Mouse (Mus musculus) limb, embryonic 14.5 days (tissue): ENCODE data around the gene Tfdp1. TPM values are rescaled to one million over a fixed set of nuclear protein-coding genes. Genes with fewer than 3 reads are reported as not detected.

Experiments
- ATAC-seq: fragments of 200-750 bp; cut with Nextera tagmentation; 2 replicates; pipeline ENCODE4 v1.8.0; 2017; ENCODE audit warnings: low read depth, moderate number of reproducible peaks, moderate TSS enrichment; ENCODE audit not compliant: low FRiP score
- DNase-seq: peaks from one replicate; pipeline ENCODE4 v3.0.0-alpha.2; 2015; ENCODE audit warnings: low spot score
- H3K27ac ChIP-seq: fragments of 300-500 bp; sonication (generic); replicated peaks from 2 replicates; pipeline ENCODE4 v1.5.1; 2014; ENCODE audit warnings: low read depth, mild to moderate bottlenecking, low read length, moderate library complexity, mixed read lengths
- H3K27me3 ChIP-seq: fragments of 300-500 bp; sonication (generic); 2 replicates; pipeline ENCODE4 v1.6.1; 2014; ENCODE audit warnings: low read length, mixed read lengths; ENCODE audit not compliant: control insufficient read depth, insufficient read depth
- H3K36me3 ChIP-seq: fragments of 300-500 bp; sonication (generic); 2 replicates; pipeline ENCODE4 v1.6.1; 2014; ENCODE audit warnings: mild to moderate bottlenecking, low read length, moderate library complexity, mixed read lengths; ENCODE audit not compliant: control insufficient read depth, insufficient read depth
- H3K4me1 ChIP-seq: fragments of 300-500 bp; sonication (generic); 2 replicates; pipeline ENCODE4 v1.6.1; 2014; ENCODE audit warnings: antibody characterized with exemption, low read length, mixed read lengths; ENCODE audit not compliant: control insufficient read depth, insufficient read depth
- H3K4me2 ChIP-seq: fragments of 300-500 bp; sonication (generic); replicated peaks from 2 replicates; pipeline ENCODE4 v1.6.1; 2014; ENCODE audit warnings: low read depth, mild to moderate bottlenecking, low read length, moderate library complexity; ENCODE audit not compliant: severe bottlenecking
- H3K4me3 ChIP-seq: fragments of 300-500 bp; sonication (generic); replicated peaks from 2 replicates; pipeline ENCODE4 v1.5.1; 2014; ENCODE audit warnings: low read length
- H3K9ac ChIP-seq: fragments of 300-500 bp; sonication (generic); 2 replicates; pipeline ENCODE4 v1.6.1; 2014; ENCODE audit warnings: mild to moderate bottlenecking, low read depth, low read length, moderate library complexity; ENCODE audit not compliant: severe bottlenecking
- H3K9me3 ChIP-seq: fragments of 300-500 bp; sonication (generic); 2 replicates; pipeline ENCODE4 v1.6.1; 2016; ENCODE audit warnings: low read length; ENCODE audit not compliant: control insufficient read depth
- POLR2A ChIP-seq: fragments of 200-500 bp; IDR thresholded peaks from 2 replicates; pipeline ENCODE4 v1.8.0; 2012; ENCODE audit warnings: inconsistent platforms, mild to moderate bottlenecking, moderate library complexity, borderline replicate concordance; ENCODE audit not compliant: insufficient read depth, insufficient read length; ENCODE audit errors: extremely low read depth
- WGBS: fragments of 180-500 bp; shearing (Covaris S2); extraction: QIAGEN DNeasy Blood & Tissue Kit; methylation state at CpG from one replicate; pipeline ENCODE4 v1.1.7; 2014; 5-methylcytosine and 5-hydroxymethylcytosine counted together
- polyA plus RNA-seq, 2 experiments: library from polyadenylated mRNA; depleted of rRNA in 1 of 2; stranded (reverse) in 1 of 2; unstranded in 1 of 2; fragments of >200 nt; fragmentation: Nextera tagmentation in 1 of 2; extraction: Ambion mirVana in 1 of 2; gene quantifications; 2 replicates each; pipeline versions ENCODE4 v1.2.1 to v1.2.3; 2012 to 2014

Gene Tfdp1
- polyA plus RNA-seq, 2 experiments: 162 to 230 TPM

- Histone ChIP-seq H3K27me3 (no peaks in the 10 kb centered on the region), H3K36me3 (peaks cover 85% of the 10 kb centered on the region), H3K4me1 (no peaks in the 10 kb centered on the region), H3K4me2 (no peak overlapping the region), H3K9ac (no peak overlapping the region), H3K4me3 (no peak overlapping the region), H3K27ac (no peak overlapping the region), H3K9me3 (no peaks in the 10 kb centered on the region)
- DNase-seq (no peak), ATAC-seq (no peak)
- no peak for TF ChIP-seq POLR2A
- 86% methylated on average over 8 of the region's 8 CpGs for WGBS
These were observed 14.1 kb downstream of the Tfdp1 start for GRCm38 (mm10) chr8:13352601-13353000.

GRCm38 (mm10) chr8:13353155-13353833 is 14.7 kb downstream of the Tfdp1 start:
- Histone ChIP-seq H3K36me3 (peaks cover 85% of the 10 kb centered on the region), H3K27ac (no peak overlapping the region), H3K4me2 (no peak overlapping the region), H3K27me3 (no peaks in the 10 kb centered on the region), H3K4me3 (no peak overlapping the region), H3K4me1 (no peaks in the 10 kb centered on the region), H3K9ac (no peak overlapping the region), H3K9me3 (no peaks in the 10 kb centered on the region)
- WGBS: 76% methylated on average over 9 of the region's 9 CpGs
- ATAC-seq (no peak), DNase-seq (no peak)
- no peak for TF ChIP-seq POLR2A

- no peak overlapping the region for H3K9ac ChIP-seq
- no peaks in the 10 kb centered on the region for H3K4me1 ChIP-seq
- no peak overlapping the region for H3K27ac ChIP-seq
- no peak for ATAC-seq
- no peak overlapping the region for H3K4me3 ChIP-seq
- WGBS: 81% methylated on average over 4 of the region's 4 CpGs
- no peaks in the 10 kb centered on the region for H3K9me3 ChIP-seq
- peaks cover 85% of the 10 kb centered on the region for H3K36me3 ChIP-seq
- no peak overlapping the region for H3K4me2 ChIP-seq
- H3K27me3 ChIP-seq: no peaks in the 10 kb centered on the region
- TF ChIP-seq POLR2A: no peak
- no peak for DNase-seq
These were observed 15.3 kb downstream of the Tfdp1 start for GRCm38 (mm10) chr8:13353883-13354282.

- no peak overlapping the region for H3K4me3 ChIP-seq
- H3K4me2 ChIP-seq: no peak overlapping the region
- DNase-seq (no peak), ATAC-seq (no peak)
- H3K9ac ChIP-seq: no peak overlapping the region
- no peak for TF ChIP-seq POLR2A
- no peak overlapping the region for H3K27ac ChIP-seq
- no peaks in the 10 kb centered on the region for H3K27me3 ChIP-seq
- peaks cover 85% of the 10 kb centered on the region for H3K36me3 ChIP-seq
- H3K9me3 ChIP-seq: no peaks in the 10 kb centered on the region
- H3K4me1 ChIP-seq: no peaks in the 10 kb centered on the region
- 81% methylated on average over 6 of the region's 6 CpGs for WGBS
These were observed 17.7 kb downstream of the Tfdp1 start for GRCm38 (mm10) chr8:13356221-13356620.

DNA sequence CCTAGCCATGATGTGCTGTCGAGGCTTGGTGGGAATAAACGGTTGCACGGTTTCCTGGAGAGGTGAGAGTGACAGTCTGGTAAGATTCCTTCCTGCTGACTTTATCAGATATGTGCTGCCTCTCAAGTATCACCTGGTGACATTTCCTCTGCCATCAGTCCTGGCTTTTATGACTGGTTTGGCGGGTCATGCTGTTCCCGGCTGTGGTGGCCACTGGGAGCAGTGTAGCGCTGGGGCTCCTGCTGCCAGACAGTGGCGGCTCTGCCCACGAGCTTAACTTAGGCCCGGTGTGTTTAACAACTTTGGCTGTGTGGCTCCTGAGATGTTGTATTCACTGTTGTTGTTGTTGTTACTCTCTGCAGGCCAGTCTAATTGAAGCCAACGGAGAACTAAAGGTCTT is 18.1 kb downstream of the Tfdp1 start:
- Histone ChIP-seq H3K4me3 (no peak overlapping the region), H3K9me3 (no peaks in the 10 kb centered on the region), H3K4me1 (no peaks in the 10 kb centered on the region), H3K36me3 (peaks cover 85% of the 10 kb centered on the region), H3K27ac (no peak overlapping the region), H3K9ac (no peak overlapping the region), H3K27me3 (no peaks in the 10 kb centered on the region), H3K4me2 (no peak overlapping the region)
- DNase-seq (no peak), ATAC-seq (no peak)
- 77% methylated on average over 10 of the region's 10 CpGs for WGBS
- no peak for TF ChIP-seq POLR2A
